Mouse (Mus musculus) right cerebral cortex, postnatal 25 days (tissue): Measurements from ENCODE around the gene Pgm5.

Source experiments
- DNase-seq: peaks from one replicate; pipeline ENCODE4 v3.0.0; 2022

The Pgm5 gene

DNA sequence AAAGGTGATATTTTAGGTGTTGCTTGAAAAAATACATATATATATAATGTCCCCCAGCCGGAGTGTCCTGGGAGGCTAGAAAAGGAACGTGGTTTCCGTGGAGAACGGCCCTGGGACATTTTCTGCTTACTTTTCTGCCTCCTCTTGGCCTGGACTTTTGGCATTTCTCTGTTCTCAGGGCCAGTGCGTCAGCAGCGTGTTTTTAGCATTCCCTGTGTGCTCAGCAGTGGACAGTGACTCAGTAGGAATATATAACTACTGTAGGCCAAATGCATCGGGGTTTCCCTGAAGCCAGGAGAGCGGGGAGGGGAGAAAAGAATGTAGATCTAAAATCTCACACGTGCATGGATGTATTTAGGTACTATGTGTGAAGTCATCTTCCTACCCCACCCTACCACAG lies 3.8 kb upstream of the Pgm5 start:
- DNase-seq: no peak

GRCm38 (mm10) chr19:24861276-24861611 lies 411 bp downstream of the Pgm5 start:
- DNase-seq: no peak

DNA sequence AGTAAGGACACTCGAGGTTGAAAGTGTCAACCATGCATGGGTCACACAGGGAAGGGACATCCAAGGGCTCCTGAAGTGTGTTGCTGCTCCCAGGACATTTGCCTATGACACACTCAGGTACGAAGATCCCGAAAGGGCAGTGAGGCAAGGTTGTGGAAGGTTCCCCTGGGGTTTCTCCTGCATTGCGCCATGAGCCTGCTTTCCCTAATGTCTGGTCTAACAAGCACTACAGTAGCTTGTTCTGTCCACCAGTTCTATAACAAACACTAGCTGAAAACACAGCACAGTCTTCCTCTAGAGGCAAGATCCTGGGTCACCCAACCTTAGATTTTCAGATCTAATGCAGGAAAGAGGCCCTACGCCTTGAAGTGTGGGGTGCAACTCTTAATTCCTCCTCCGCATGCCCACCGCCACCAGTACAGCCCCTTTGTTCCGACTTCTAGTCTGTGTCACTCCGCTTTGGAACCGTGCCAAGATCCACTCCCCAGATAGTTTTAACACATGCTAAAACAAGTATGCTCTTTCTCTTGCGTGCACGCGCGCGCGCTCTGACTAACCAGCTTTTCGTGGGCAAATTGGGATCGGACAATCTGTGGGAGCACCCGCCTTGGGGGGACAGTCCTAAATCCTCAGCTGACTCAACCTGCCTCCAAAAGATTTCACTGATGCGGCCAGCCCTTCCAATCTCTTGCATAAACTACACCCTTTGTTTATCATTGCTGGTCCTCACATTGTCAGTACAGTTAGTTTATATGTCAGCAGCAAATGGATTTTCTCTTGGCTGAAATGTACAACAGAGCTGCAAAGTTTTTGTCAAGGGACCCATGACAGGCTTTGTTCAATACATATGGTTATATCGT lies 10.0 kb downstream of the Pgm5 start:
- no peak for DNase-seq

GRCm38 (mm10) chr19:24848844-24849243 lies 12.8 kb downstream of the Pgm5 start:
- no peak for DNase-seq

DNA sequence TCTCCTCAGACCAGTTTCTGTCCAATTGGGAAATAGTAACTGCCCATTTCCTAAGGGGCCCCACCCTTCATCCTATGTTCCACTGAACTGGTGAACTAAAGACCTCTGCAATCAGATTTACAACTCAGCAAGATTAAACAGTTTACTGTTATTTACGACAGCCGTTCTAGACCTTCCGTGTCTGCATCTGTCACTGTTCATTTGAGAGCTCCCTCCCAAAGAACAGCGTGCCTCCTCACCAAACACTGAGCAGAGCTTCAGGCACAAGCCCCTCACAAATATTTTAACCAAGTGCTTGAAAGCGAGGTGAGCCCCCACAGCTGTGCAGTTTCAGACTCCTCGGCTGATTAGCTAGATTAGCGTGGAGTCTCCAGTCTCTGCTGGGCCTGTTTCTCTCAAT lies 13.3 kb downstream of the Pgm5 start:
- no peak for DNase-seq

GRCm38 (mm10) chr19:24845007-24845546 lies 16.6 kb downstream of the Pgm5 start:
- no peak for DNase-seq

- DNase-seq: no peak
These were observed 19.6 kb downstream of the Pgm5 start for GRCm38 (mm10) chr19:24842080-24842479.

DNA sequence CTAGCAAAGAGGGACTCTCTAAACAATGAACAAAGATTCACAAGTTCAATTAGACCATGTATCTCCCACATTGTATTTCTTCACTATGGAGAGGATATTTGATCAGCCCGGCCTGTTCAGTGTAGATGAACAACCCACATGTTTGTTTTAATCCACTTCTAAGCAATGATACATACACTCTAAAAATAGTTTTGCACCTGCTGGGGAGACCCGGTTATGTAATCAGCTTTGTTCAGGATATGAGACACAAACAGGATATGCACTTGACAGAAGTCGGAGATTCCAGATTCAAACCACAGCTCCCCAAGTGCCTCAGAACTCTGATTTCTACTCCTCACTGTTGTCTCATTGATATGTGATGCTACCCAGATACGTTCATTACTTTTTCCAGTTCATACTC lies 37.1 kb downstream of the Pgm5 start:
- DNase-seq: no peak

- DNase-seq: no peak
These were observed 45.9 kb downstream of the Pgm5 start for GRCm38 (mm10) chr19:24815661-24816221.

- no peak for DNase-seq
These were observed 48.8 kb downstream of the Pgm5 start for GRCm38 (mm10) chr19:24812861-24813293.

- DNase-seq: no peak
These were observed 49.4 kb downstream of the Pgm5 start for GRCm38 (mm10) chr19:24812106-24812810.

DNA sequence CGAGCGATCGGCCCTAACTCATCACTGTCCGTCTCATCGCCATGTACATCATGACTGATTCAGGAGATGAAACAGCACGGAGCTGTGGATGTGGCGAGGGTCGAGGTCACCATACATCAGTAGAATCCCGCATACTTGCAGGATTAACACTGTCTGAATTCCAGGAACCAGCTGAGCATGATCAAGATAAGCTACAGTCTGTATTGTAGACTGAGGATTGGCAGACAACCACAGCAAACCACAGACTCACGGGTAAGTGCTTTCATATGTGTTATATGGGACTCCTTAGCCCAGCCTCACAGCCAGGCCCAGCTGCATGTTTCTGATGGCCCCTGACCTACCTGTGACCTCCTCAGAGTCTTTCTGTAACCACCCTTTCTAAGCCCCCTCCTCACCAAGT lies 50.2 kb downstream of the Pgm5 start:
- no peak for DNase-seq

DNA sequence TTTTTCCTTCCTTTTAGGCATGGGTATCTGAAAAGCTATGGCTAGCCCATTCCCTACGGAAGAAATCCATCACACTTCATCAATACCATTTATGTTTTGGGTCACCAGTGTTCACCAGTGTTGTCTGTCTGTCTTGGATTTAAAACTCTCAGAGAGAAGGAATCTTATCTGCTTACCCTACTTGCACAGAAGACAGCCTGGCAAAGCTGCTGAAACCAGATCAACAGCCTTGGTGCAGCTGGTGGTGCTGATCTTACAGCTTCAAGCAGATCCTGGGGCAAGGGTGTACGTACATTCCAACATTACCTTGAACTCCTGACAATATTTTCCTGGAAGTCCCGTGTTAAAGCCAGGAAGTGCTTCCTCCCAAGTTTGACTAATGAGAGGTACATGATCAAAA lies 55.6 kb downstream of the Pgm5 start:
- no peak for DNase-seq

GRCm38 (mm10) chr19:24797606-24798005 lies 64.0 kb downstream of the Pgm5 start:
- DNase-seq: no peak

DNA sequence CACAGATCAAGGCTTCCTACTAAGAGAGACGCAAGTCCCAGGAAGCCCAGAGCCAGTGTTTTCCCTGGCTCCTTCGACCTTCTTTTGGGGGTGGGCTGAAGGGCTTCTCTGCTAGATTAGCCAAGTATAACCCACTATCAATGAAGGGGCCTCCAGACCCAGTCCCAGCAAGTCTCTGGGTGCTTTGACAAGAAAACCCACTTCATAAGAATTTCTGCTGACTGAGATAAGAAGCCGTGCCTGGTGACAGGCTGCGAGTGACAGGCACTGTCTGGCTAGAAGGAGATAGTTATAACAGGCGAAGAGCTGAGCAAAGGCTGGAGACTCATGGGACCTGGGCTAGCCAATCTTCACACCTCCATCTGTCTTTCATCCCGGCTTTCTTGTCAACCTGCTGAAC lies 67.3 kb downstream of the Pgm5 start:
- DNase-seq: no peak

DNA sequence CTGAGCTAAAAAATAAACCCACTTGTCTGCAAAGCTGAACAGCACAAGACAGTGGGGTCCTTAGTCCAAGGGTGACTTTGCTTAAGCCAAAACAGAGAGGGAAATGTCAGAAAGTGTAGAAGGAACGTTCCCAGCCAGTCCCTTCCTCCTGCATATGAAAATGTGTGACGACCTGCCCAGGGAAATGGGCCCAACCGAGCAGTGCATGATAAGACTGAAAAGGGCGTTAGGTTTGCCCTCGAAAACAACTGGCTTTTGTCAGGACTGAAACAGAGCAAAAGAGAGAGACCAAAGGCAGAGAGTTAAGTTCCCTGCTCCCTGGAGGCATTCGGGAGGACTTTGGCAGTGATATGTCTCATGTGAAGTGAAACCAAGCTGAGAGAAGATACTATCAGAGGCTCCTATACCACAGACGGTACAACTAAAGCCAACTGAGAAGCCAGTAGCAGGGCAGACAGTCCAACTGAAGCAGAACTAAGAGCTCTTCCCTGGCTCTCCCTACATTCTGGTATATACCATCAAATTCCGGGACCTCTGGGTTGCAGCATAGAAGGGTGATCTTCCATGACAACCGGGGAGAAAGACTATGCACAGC lies 68.0 kb downstream of the Pgm5 start:
- DNase-seq: no peak

- DNase-seq: no peak
These were observed 68.8 kb downstream of the Pgm5 start for GRCm38 (mm10) chr19:24792876-24793275.

DNA sequence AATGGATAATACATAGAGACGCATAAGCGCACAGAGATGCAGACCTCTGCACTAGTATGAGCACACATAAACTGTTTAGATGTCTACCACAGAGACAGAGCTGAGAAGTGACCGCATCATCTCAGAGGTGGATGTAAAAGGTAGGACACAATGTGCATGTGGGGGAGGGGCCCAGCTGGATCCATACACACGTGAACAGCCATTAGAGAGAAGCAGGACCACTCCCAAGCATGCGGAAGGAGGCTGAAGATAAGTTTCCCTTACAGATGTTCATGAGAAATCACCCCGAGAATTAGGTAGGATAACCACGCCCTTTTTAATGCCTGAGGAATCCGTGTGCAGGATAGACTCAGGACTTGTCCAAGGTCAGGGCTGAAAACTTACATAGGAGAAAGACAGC lies 75.8 kb downstream of the Pgm5 start:
- no peak for DNase-seq

GRCm38 (mm10) chr19:24785056-24785675 lies 76.5 kb downstream of the Pgm5 start:
- no peak for DNase-seq

DNA sequence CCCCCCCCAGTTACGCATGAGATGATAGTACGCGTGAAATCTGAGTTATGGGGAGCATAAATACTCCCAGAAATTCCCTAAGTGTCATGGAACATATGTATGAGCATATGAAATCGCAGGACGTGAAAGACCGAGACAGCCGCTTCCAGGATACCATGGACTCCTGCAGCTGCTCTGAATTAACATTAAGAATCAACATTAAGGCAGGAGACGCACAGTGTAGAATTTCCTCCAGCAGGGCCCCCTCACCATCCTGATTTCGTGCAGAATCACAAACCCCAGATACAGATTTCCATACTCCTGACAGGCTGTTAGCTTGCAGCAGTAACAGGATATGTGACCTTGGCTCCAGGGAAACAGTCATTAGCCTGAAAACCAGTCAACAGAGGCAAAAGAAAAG lies 77.9 kb downstream of the Pgm5 start:
- DNase-seq: no peak

- no peak for DNase-seq
These were observed 81.7 kb downstream of the Pgm5 start for GRCm38 (mm10) chr19:24779996-24780395.

DNA sequence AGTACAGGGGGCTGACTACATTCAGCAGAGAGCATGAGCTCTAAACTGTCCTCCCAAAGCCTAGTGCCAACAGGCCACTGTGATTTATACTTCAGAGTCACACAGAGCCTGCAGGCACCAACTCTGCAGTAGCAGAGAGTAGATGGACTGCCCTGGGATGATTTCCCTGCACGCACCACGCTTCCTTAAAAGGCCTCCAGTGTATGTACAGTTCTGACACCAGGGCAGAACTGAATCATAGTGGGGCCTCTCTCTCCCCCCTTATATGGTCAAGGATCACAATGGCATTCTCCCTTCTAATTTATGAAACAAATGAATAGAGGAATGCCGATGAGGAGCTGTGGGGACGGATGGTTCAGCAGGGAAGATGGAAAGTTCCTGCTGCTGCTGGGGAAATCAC lies 91.3 kb downstream of the Pgm5 start:
- no peak for DNase-seq

DNA sequence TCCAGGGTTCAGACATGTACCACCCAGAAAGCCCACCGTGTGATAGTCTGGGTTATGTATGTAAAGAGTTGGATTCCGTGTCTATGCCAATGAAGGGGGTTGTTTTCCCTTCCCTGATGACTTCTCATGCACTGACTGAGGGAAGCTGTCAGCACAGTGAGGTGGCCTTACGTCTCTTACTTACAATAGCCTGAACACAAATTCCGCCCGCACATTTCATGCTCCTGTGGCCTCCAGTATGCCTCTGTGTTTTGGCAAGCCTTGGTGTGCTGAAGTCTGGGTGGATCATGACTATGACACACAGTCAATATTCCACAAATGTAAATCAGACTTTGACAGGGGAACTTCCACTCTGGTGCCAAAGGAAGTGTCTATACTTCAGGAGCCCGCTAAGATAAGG lies 94.3 kb downstream of the Pgm5 start:
- DNase-seq: no peak
